Comparison of ENCODE assay signal across 8 mouse cellular contexts in genomic region chr2:84677968-84678880, GRCm38 (mm10). TPM values are rescaled to one million over a fixed set of nuclear protein-coding genes. Genes with fewer than 3 reads are reported as not detected.
DNase-seq lines count a peak whose midpoint lies in the region; ATAC-seq lines count a peak whose summit lies in the region.

Gene Gm28635, minus strand, starts transcription at chr2:84678041.
Gene Med19, plus strand, starts transcription at chr2:84678402.

- peak; percentile 100 for DNase-seq in c-Kit-negative CD71-positive TER-119-positive erythroid progenitor cells, embryonic 14.5 days (ENCODE audit: low read depth, low spot score)
- DNase-seq in fibroblast of lung, adult 2 months (ENCODE audit: low read depth), result peak; percentile 99
- DNase-seq in kidney, postnatal 14 days, result peak; percentile 97
- peak; percentile 93 for DNase-seq in liver, embryonic 13.5 days
- DNase-seq in neural tube, embryonic 10.5 days (ENCODE audit: extremely low spot score, low spot score), result peak; percentile 92

- H3K27me3 ChIP-seq in heart, embryonic 14.5 days (ENCODE audit: control insufficient read depth, insufficient read depth, low read length), result no peaks in the 10 kb centered on the region
- no peaks in the 10 kb centered on the region for H3K27me3 ChIP-seq in liver, embryonic 13.5 days
- no peaks in the 10 kb centered on the region for H3K27me3 ChIP-seq in stomach, embryonic 16.5 days (ENCODE audit: control insufficient read depth, insufficient read depth, low read length)

- H3K4me3 ChIP-seq in heart, embryonic 14.5 days (ENCODE audit: control insufficient read depth in 1 of 2, insufficient read depth in 1 of 2, low read depth in 1 of 2, low read length in 2 of 2), result peak within 1 kb of the TSS; percentile 81 to 88
- peak within 1 kb of the TSS; percentile 83 for H3K4me3 ChIP-seq in liver, embryonic 13.5 days (replicated peaks)
- peak within 1 kb of the TSS; percentile 100 for H3K4me3 ChIP-seq in stomach, embryonic 16.5 days (replicated peaks; ENCODE audit: low read length)

- H3K9ac ChIP-seq in heart, embryonic 14.5 days (ENCODE audit: low read length), result peak within 1 kb of the TSS; percentile 87
- H3K9ac ChIP-seq in liver, embryonic 13.5 days, result peak within 1 kb of the TSS; percentile 87
- peak within 1 kb of the TSS; percentile 95 for H3K9ac ChIP-seq in stomach, embryonic 16.5 days (ENCODE audit: low read length)

- peaks cover 45% of the 10 kb centered on the region for H3K36me3 ChIP-seq in heart, embryonic 14.5 days (ENCODE audit: control insufficient read depth, insufficient read depth, low read length)
- H3K36me3 ChIP-seq in liver, embryonic 13.5 days, result peaks cover 37% of the 10 kb centered on the region
- peaks cover 6% of the 10 kb centered on the region; the same call in 1 of the 2 replicates for H3K36me3 ChIP-seq in stomach, embryonic 16.5 days (ENCODE audit: control insufficient read depth, insufficient read depth, low read length)

- peak within 1 kb of the TSS; percentile 85 for H3K4me2 ChIP-seq in heart, embryonic 14.5 days (ENCODE audit: low read length)
- peak within 1 kb of the TSS; percentile 76 for H3K4me2 ChIP-seq in liver, embryonic 13.5 days
- peak within 1 kb of the TSS; percentile 95 for H3K4me2 ChIP-seq in stomach, embryonic 16.5 days (ENCODE audit: low read depth, low read length)

- under 1% methylated on average over 44 of the region's 44 CpGs for WGBS in heart, embryonic 14.5 days
- WGBS in liver, embryonic 13.5 days (ENCODE audit: insufficient replicate concordance), result under 1% methylated on average over 44 of the region's 44 CpGs
- under 1% methylated on average over 44 of the region's 44 CpGs for WGBS in stomach, embryonic 16.5 days

- peaks cover 0 to 20% of the 10 kb centered on the region in 2 experiments; a peak in 2 of 4 replicates for H3K4me1 ChIP-seq in heart, embryonic 14.5 days (ENCODE audit: control insufficient read depth in 2 of 2, insufficient read depth in 2 of 2, low read length in 2 of 2)
- H3K4me1 ChIP-seq in liver, embryonic 13.5 days (replicated peaks), result peaks cover 45% of the 10 kb centered on the region
- peaks cover 14% of the 10 kb centered on the region for H3K4me1 ChIP-seq in stomach, embryonic 16.5 days (ENCODE audit: control insufficient read depth, insufficient read depth, low read length)

- H3K27ac ChIP-seq in heart, embryonic 14.5 days (replicated peaks in 1 of 2; ENCODE audit: control insufficient read depth in 1 of 2, insufficient read depth in 1 of 2, low read depth in 2 of 2, low read length in 2 of 2), result peak within 1 kb of the TSS; percentile 75 to 81
- peak within 1 kb of the TSS; percentile 84 for H3K27ac ChIP-seq in liver, embryonic 13.5 days
- H3K27ac ChIP-seq in stomach, embryonic 16.5 days (ENCODE audit: low read length), result peak within 1 kb of the TSS; percentile 82

- peak; percentile 94 for ATAC-seq in CD4-positive, CD25-positive, alpha-beta regulatory T cell, adult 4 months
- peak; percentile 99 for ATAC-seq in heart, embryonic 14.5 days (ENCODE audit: insufficient number of reproducible peaks, insufficient read depth, low FRiP score, low read depth)
- ATAC-seq in liver, embryonic 13.5 days (ENCODE audit: low read depth), result peak; percentile 95
- peak; percentile 100 for ATAC-seq in stomach, embryonic 16.5 days (ENCODE audit: insufficient read depth, low FRiP score)

- H3K9me3 ChIP-seq in heart, embryonic 14.5 days (ENCODE audit: control insufficient read depth, low read length), result no peaks in the 10 kb centered on the region
- no peaks in the 10 kb centered on the region for H3K9me3 ChIP-seq in liver, embryonic 13.5 days (replicated peaks)
- H3K9me3 ChIP-seq in stomach, embryonic 16.5 days (replicated peaks; ENCODE audit: control insufficient read depth, low read length), result no peaks in the 10 kb centered on the region

RNA-seq across cellular contexts. Expression of gene Gm28635, which starts in this region (rescaled TPM):
- not detected for polyA plus RNA-seq in CD4-positive, CD25-positive, alpha-beta regulatory T cell, adult 4 months (2017; shearing (Covaris generic))
- polyA plus RNA-seq in heart, embryonic 14.5 days (2014; fragmentation: Nextera tagmentation; extraction: Ambion mirVana), result not detected in 2 replicates
- polyA plus RNA-seq in liver, embryonic 13.5 days (2015; fragmentation: Nextera tagmentation; extraction: Ambion mirVana), result not detected in 2 replicates
- polyA plus RNA-seq in stomach, embryonic 16.5 days (2015; fragmentation: Nextera tagmentation; extraction: Ambion mirVana), result not detected in 2 replicates

RNA-seq across cellular contexts. Expression of gene Med19, which starts in this region (rescaled TPM):
- polyA plus RNA-seq in CD4-positive, CD25-positive, alpha-beta regulatory T cell, adult 4 months (2017; shearing (Covaris generic)), result 10 to 100 TPM; 14.9 to 18.3 TPM
- polyA plus RNA-seq in heart, embryonic 14.5 days (2014; fragmentation: Nextera tagmentation; extraction: Ambion mirVana), result 26.6 and 28.2 TPM in 2 replicates
- 22.8 and 26.2 TPM in 2 replicates for polyA plus RNA-seq in liver, embryonic 13.5 days (2015; fragmentation: Nextera tagmentation; extraction: Ambion mirVana)
- polyA plus RNA-seq in stomach, embryonic 16.5 days (2015; fragmentation: Nextera tagmentation; extraction: Ambion mirVana), result 27.2 and 28.3 TPM in 2 replicates

Comparison
In these comparisons a context has a peak if more than half of its experiments do, and no peak if none do; other contexts are left out.
1. Peak in every context shown above with its lines: DNase-seq, ATAC-seq, H3K4me3 ChIP-seq and H3K27ac ChIP-seq.